Mouse (Mus musculus): ENCODE measurements at regions not wholly inside any gene's neighbourhood (a gene's known extent, or its start where the extent isn't known, plus 50 kb on each side); places are given as distances from the start of the nearest gene placed in this dataset.

DNA sequence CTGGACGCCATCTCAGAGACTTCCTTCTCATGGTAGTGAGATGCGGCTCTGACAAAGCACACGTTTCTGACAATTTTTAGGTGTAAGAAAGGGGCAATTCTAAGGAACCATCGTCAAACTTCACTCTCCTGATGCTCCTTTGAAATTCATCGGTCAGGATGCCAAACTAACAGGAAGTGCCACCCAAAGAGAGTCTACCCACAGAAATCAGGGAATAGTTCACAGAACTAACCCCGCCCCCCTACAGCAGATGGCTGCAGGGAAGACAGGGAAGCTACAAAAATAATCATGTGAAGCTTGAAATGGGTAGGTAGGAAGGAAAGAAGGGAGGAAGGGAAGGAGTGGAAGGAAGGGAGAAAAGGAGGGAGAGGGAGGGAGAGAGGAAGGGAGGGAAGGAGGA, 240.1 kb upstream of the Eif4g2 start:
- DNase-seq = no peak

DNA sequence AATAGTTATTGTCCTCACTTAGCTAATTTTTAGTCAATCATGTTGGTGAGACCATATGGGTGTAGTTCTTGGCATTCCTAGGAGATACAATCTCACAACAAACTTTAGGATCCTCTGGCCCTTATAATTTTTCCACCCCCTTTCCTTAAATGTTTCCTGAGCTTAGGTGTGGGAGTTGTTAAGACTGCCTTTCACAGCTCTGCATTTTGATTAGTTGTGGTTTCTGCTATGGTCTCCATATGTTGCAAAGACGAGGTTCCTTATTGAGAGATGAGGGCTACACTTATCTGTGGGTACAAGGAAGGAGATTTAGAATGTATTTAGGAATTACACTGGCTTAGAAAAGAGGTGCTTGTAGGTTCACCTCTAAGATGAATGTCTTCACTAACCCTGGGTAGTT, 237.1 kb upstream of the Eif4g2 start:
- no peak for DNase-seq

DNA sequence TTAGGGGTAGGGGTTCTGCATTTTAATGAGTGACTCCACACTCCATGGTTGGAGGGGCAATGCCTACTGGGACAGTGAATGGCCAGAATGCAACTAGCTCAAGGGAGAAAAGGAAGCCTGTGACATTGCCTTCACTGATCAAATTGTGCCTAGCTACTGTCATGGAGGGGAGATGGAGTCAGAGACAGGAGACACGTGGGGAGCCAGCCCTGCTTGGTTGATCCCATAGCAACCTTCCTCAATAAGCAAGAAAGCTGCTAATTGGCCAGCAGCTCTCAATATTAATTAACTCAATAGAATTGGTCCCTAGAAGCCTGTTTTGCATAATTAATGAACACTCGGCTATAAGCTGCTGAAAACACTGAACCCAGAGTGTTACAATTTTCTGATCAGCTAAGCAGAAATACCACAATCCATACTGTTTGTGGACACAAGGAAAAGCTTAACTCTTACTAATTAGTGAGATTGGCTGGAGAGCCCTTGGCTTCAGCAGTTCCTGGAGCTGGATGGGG, 233.7 kb upstream of the Eif4g2 start:
- DNase-seq = peak; percentile 77

DNA sequence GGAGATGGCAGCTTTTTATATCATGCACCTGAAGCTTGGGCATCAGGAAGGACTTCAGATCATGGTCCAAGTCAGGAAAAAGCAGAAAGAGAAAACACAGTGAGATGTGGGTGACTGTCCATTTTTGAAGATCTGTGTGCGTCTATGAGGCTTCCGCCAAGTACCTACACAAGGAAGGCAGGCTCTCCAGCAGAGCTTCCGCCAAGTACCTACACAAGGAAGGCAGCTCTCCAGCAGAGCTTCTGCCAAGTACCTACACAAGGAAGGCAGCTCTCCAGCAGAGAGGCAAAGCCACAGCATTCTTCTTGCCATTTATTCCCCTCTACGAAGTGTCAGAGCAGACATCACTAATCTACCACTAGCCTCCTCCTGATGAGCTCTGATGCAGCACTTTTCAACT, 231.1 kb upstream of the Eif4g2 start:
- no peak for DNase-seq

DNA sequence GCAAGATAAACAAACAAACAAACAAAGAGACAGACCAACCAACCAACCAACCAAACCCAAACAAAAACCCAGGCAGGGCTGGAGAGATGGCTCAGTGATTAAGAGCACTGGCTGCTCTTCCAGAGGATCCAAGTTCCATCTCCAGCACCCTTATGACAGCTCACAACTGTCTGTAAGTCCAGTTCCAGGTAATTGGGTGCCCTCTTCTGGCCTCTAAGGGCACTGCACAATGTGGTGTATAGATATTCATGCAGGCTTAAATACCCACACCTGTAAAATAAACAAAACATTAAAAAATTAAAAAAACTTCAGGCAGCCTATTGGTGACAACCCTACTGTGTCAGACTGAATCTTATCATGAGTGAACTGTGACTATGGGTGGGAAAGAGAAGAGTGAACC, 222.4 kb upstream of the Eif4g2 start:
- no peak for DNase-seq

DNA sequence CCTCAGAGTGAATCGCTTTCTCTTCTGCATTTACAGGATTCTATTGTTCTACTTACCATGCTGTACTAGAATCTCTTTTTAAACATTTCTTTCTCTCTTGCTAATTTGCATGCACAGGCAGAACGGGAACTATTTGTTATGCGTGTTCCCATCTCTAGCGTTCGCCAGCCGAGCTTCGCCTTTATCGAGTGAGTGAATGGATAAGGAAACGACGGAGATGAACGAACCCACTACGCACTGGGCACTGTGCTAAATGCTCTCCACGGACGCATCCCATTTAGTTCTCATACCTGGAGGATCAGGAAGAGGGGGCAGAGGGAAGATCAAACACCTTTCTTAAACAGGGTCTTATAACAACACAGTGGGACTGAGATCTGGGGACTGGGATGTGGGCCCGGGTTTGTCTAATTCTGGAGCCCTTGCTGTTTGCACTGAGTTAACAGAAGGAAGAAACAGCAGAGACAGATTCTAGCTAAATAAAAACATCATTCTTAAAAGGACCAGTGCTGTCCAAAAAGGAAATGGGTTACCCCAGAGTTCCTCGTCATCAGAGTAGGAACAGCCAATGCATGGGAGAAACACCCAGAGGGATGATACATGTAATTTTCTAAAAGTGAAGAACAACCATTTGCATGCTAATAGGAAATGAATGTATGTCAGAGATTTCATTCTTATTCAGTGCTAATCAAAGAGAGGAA, 219.1 kb upstream of the Eif4g2 start:
- no peak for DNase-seq

GRCm38 (mm10) chr7:111297174-111297902, 214.5 kb upstream of the Eif4g2 start:
- peak; percentile 40 for DNase-seq

DNA sequence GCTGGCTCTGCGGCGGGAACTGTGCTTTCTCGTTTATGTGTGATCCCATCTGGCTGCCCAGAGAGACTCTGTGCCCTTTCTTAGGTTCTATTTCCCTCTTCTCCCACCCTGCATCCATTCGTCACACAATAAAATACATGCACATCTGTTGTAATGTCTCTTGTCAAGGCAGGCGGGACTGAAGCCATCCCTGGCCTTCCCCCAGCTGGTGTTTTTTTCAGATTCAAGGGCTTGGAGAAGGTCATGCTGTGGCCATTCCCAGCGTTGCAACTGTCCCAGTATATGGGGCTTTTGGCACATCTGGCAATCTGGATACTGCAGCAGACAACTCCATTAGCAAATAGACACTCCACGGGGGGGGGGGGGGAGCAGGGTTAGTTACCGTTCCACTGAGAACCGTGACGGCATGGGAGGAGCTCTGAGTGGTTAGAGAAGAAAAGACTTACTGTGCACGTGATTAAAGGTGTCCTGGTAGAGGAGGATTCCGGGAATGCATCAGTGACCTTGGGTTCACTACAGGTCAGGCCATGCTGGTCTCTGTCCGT, 200.7 kb upstream of the Eif4g2 start:
- no peak for DNase-seq

- DNase-seq = no peak
Measured at GRCm38 (mm10) chr7:111282314-111282713, 199.5 kb upstream of the Eif4g2 start.

- no peak for DNase-seq
Measured at GRCm38 (mm10) chr7:111277703-111278102, 194.9 kb upstream of the Eif4g2 start.

DNA sequence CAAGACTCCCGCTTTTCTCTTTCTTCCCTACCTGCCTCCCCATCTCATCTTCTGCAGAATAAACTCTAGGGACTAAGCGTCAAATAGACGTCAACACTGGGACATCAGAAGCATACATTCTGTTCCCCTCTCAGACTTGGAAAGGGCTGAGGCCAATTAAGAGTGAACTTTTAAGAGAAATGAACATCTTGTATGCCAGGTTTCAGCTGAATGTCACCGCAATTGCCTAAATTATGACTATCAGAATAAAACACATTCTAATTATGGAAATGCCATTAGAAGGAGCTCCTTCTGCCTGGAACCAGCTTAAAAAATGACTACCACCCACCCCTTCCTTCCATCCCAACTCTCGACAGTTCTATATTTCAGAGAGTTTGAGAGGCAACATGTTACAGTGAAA, 191.0 kb upstream of the Eif4g2 start:
- no peak for DNase-seq

DNA sequence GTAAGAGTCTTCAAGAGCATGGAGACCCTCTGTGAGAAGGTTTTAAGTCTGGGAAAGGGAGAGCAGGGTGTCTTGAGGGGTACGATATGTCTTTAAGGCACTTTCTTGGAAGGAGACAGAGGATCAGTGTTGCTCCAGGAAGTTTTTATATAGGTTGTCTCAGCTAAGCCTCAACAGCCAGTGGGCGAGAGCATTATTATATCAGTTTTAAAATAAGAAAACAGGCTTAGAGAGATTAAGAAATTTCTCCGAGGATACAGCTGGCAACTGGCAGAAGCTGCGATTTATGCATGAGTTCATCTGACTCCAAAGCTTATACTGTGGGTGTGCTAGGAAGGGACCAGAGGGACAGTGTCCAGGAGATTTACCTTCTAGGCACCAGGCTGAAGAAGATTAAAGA, 188.0 kb upstream of the Eif4g2 start:
- DNase-seq = peak; percentile 37

DNA sequence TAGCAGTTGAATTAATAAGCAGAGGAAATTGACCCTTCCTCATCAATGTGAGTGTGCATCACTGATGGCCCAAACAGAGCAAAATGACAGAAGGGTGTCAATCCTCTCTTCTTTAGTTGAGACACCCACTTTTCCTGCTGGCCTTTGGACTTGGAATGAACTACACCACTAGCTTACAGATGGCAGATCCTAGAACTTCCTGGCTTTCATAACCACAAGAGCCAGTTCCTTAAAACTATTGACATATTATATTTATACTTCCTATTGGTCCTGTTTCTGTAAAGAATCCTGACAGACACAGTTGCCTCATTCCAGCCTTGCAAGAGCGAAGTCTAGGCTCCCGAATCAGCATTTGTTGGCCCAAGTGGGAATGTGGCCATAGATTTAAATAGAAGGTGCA, 185.4 kb upstream of the Eif4g2 start:
- DNase-seq = no peak

DNA sequence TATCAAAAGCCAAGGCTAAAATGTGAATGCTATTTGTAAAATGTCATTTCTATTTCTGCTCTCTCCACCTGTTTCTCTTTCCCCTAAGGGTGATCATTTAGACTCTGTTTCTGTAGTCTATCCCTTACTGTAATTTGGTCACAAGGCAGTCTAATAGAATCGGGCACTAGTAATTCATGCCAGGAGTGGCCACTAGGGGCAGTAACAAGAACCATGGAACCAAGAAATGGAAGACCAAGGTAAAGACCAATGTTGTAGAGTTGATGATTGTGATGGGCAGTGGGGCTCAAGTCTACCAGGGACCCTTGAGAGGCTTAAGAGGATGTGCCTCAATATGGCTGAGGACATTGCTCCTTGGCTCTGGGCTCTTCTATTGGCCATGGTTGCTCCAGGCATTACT, 180.5 kb upstream of the Eif4g2 start:
- no peak for DNase-seq

DNA sequence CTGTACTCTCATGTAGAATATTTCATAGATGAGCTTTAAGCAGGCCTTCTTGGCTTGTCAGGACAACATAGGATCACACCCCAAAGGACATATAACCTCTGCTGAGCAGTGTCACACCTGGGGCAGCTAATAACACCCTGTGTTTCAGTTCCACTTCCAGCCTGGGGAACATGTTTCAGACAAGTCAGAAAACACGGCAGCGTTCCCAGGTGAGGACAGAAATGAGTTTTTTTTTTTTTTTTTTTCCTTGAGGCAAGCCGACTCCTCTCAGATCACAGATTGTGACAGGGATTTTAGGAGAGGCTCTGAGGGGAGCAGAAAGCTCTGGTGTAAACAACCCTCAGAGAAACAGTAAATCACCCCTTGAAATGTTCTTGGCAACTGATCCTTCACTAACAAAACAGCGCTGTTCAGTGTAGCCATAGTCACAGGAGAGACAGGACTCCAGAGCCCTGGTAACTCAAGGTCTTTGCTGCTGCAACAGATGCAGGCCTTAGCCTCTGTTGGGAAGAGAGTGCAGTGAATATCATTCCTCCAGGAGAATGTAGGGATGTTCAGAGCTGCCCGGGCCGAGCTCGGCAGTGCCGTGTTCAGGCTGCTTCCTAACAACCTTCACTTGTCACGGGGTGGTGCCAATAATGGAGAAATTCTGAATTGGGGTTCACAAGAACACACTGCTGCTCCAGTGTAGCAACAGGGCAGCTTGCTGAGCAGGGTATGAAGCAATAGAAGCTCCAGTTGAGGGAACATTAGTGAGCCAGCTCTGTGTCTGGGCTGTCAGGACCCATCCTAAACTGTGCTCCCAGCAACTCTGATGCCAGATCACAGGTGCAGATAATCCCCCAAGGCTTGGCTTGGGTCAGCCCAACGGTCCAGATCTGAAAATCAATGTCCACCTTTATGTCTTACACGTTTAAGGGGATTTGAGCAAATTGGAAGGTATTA, 177.1 kb upstream of the Eif4g2 start:
- peak; percentile 34 for DNase-seq

GRCm38 (mm10) chr7:111257842-111258241, 175.0 kb upstream of the Eif4g2 start:
- DNase-seq = no peak

DNA sequence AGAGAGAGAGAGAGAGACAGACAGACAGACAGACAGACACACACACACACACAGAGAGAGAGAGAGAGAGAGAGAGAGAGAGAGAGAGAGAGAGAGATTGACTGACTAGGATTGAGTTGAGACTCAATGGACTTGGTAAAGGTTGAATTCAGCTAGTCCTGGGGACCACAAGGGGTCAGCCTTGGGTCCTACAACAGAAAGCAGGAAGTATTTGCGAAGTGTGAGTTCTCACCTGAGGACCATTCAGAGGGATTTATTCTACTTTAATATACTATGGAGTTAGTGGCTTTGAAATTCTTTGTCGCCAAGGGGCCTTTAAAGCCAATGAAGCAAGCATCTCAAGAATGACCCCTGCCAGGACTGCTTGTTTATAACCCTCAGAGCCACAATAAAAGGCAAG, 173.4 kb upstream of the Eif4g2 start:
- DNase-seq = no peak

DNA sequence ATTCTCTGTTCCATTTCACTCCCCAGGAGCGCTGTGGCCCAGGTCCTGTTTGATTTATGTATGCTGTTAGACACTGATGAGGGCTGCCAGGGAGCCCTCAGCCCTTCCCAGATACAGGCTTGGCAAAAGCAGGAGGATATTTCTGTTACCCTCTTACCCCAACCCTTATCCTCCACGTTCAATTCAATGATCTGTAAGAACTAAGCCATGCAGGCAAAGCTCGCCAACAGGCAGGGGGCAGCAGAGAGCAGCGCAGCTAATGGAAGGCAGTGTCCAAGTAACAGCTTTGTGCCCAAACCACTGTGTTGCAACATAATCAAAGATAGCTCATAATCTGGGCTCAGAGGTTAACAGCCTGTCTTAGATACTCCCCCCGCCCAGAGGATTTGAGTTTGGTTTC, 166.8 kb upstream of the Eif4g2 start:
- peak; percentile 80 for DNase-seq

GRCm38 (mm10) chr7:111245488-111245887, 162.7 kb upstream of the Eif4g2 start:
- DNase-seq = no peak

DNA sequence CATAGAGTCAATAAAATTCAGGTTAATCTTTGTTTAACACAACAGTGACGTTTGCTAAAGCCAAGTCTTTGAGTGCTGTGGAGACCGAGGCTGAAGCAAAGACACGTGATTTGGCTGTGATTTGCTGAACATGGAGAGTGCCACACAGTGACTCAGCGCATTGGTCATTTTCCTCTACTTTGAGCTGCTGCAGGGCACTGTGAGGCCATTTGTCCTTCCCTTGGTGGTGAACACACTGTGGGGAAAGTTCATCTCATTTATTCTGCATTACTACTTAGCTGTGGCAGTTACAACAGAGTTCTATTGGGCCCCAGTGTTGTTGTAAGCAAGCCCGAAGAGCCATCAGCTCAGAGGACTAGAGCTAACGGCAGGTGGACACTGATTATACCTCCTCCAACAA, 162.2 kb upstream of the Eif4g2 start:
- DNase-seq = no peak

DNA sequence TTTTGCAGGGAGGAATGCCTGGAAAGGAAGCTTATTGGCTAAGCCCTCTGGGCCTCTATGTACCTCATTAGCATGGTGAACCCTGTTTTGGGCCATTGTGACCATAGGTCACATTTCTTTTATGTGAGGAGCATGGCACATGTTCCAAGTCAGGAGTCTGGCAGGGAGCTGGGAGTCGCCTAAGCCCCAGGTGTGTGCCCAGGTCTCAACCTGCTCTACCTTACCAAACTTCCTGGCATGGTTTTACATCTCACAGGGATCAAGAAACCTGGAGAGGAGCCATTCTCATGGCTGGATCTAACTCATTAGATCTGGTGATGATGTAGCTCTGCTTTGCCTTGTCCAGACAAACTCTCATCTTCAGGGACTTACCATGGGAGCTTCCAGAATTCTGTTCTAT, 161.0 kb upstream of the Eif4g2 start:
- no peak for DNase-seq

- peak; percentile 97 for DNase-seq
Measured at GRCm38 (mm10) chr7:111242646-111243045, 159.8 kb upstream of the Eif4g2 start.

GRCm38 (mm10) chr7:111241538-111241937, 158.7 kb upstream of the Eif4g2 start:
- DNase-seq = peak; percentile 27

All from retina, postnatal 1 day (tissue).